Mouse (Mus musculus) bone marrow macrophage, adult 2 months (primary cell): ENCODE measurements around the gene Psma1. TPM values are rescaled to one million over a fixed set of nuclear protein-coding genes. Genes with fewer than 3 reads are reported as not detected.

Experiments used
- H3K27ac ChIP-seq: 2 replicates; pipeline ENCODE4 v1.5.1; 2012; ENCODE audit warnings: low read depth, low read length; ENCODE audit not compliant: insufficient read depth
- H3K4me1 ChIP-seq: 2 replicates; pipeline ENCODE4 v1.6.1; 2012; ENCODE audit warnings: low read length; ENCODE audit not compliant: control insufficient read depth, insufficient read depth
- H3K4me3 ChIP-seq: 2 replicates; pipeline ENCODE4 v1.5.1; 2012; ENCODE audit warnings: mild to moderate bottlenecking, low read length, moderate library complexity; ENCODE audit not compliant: insufficient read depth
- CTCF ChIP-seq: IDR thresholded peaks from 2 replicates; pipeline ENCODE4 v1.5.1; 2012; ENCODE audit warnings: low read depth, mild to moderate bottlenecking, low read length, moderate library complexity
- POLR2A ChIP-seq: IDR thresholded peaks from 2 replicates; pipeline ENCODE4 v1.6.1; 2012; ENCODE audit warnings: mild to moderate bottlenecking, low read depth, low read length, borderline replicate concordance
- polyA plus RNA-seq: library from polyadenylated mRNA; stranded (reverse); fragments of >200 nt; gene quantifications from 2 replicates; pipeline ENCODE4 v1.2.4, GENCODE M21; 2012; ENCODE audit not compliant: missing spikeins, insufficient read depth, insufficient read length

Psma1 gene
- polyA plus RNA-seq, 1 experiment = 158 TPM

DNA sequence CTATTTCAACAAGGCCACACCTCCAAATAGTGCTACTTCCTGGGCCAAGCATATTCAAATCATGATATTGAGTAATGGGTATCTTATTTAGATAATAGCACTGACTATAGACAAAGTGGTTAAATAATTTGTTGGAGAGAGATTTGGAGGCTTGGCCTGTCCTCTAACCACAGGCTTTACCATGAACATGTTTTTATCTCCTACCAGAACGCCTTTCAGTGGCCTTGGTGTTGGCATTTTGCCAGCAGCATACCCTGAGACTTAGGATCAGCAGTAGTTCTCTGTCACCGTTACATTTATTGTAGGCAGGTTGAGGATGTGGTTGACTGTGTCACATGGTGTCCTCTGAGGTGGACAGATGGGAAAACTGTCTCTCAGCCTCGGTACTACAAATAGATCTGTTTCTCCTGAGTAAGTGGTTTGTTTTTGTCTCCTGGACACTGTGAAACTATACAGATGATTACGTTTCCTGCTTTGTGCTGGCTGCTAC, 25.4 kb upstream of the Psma1 start:
- Histone ChIP-seq H3K4me1 (peaks cover 23% of the 10 kb centered on the region), H3K4me3 (no peak overlapping the region), H3K27ac (peak overlapping the region; percentile 31; the same call in 1 of the 2 replicates)
- no peak for TF ChIP-seq CTCF
- TF ChIP-seq POLR2A = no peak

- Histone ChIP-seq H3K4me1 (peaks cover 23% of the 10 kb centered on the region), H3K27ac (no peak overlapping the region), H3K4me3 (no peak overlapping the region)
- TF ChIP-seq POLR2A (no peak), CTCF (no peak)
Observed at GRCm38 (mm10) chr7:114300782-114301181, 24.9 kb upstream of the Psma1 start.

GRCm38 (mm10) chr7:114299247-114299646, 23.3 kb upstream of the Psma1 start:
- no peak overlapping the region for H3K27ac ChIP-seq
- H3K4me3 ChIP-seq = no peak overlapping the region
- TF ChIP-seq POLR2A (no peak), CTCF (no peak)
- peaks cover 17% of the 10 kb centered on the region for H3K4me1 ChIP-seq

DNA sequence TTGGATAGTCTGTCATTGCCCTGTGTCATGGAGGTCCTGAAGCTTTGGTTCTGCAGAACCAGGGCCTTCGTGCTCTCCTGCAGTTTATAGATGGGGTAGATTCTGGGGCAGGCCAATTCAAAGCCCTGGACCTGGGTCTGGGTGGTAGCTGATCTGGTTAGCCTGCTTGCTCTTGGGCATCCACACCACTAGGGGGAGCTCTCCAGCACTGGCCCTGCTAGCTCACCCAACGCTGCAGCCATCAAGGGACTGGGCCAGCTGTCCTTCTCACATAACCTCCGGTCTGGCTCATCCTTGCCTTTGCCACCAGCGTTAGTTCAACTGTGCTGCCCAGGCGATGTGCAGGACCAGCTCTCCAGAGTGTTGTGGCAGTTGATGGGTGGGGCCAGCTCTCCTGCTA, 18.8 kb upstream of the Psma1 start:
- Histone ChIP-seq H3K4me1 (peaks cover 23% of the 10 kb centered on the region), H3K4me3 (no peak overlapping the region), H3K27ac (no peak overlapping the region)
- no peak for TF ChIP-seq POLR2A
- peak; percentile 39; the same call in 1 of the 2 replicates for TF ChIP-seq CTCF

DNA sequence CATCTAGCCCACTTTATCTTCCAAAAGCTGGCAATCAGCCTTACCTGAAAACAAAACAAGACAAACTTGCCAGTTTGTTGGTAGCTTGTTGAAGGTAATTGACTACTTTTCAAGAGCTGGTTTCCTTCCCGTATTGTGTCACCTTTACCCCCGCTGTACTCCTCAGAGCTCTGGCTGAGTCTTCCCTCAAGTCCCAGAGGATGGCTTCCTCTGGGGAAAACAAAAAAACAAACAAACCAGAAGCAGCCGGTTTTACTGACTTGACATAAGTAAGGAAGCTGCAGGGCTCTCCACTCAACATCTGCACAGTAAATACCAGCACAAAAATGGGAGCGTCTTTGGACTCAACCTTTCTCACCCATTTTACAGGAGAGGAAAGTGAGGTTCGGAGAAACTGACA, 18.0 kb upstream of the Psma1 start:
- no peak overlapping the region for H3K27ac ChIP-seq

GRCm38 (mm10) chr7:114292501-114292971, 16.6 kb upstream of the Psma1 start:
- TF ChIP-seq POLR2A (no peak), CTCF (no peak)
- Histone ChIP-seq H3K4me1 (peaks cover 23% of the 10 kb centered on the region), H3K27ac (peak overlapping the region; percentile 96), H3K4me3 (peak overlapping the region; percentile 61)

More for the DNA sequence above, 18.0 kb upstream of the Psma1 start:
- Histone ChIP-seq H3K4me1 (peaks cover 23% of the 10 kb centered on the region), H3K4me3 (no peak overlapping the region)
- TF ChIP-seq CTCF = no peak
- no peak for TF ChIP-seq POLR2A

GRCm38 (mm10) chr7:114291461-114292335, 15.8 kb upstream of the Psma1 start:
- TF ChIP-seq POLR2A (no peak), CTCF (no peak)
- H3K4me3 ChIP-seq = no peak overlapping the region
- peaks cover 23% of the 10 kb centered on the region for H3K4me1 ChIP-seq
- peak overlapping the region; percentile 96 for H3K27ac ChIP-seq

DNA sequence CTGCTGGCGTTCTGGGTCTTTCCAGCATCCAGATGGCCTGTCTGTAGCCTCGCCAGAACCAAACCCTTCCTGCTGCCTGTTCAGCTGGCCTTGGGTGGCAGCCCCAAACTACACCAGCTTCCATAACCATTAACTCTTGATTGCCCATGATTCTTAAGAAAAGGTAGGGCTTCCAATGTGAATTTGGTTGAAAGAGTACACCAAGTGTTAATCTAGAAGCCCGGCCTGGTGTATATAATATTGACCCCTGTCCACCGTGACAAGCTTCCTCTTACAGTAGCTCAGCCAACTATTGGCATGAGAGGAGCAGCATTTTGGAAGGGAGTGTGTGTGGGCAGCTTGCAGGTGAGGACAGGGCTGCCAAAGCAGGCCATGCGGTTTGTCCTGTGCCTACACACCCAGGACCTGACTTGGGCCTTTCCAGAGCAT, 14.2 kb upstream of the Psma1 start:
- H3K27ac ChIP-seq = no peak overlapping the region
- no peak for TF ChIP-seq CTCF
- no peak for TF ChIP-seq POLR2A
- H3K4me1 ChIP-seq = peaks cover 23% of the 10 kb centered on the region
- no peak overlapping the region for H3K4me3 ChIP-seq

DNA sequence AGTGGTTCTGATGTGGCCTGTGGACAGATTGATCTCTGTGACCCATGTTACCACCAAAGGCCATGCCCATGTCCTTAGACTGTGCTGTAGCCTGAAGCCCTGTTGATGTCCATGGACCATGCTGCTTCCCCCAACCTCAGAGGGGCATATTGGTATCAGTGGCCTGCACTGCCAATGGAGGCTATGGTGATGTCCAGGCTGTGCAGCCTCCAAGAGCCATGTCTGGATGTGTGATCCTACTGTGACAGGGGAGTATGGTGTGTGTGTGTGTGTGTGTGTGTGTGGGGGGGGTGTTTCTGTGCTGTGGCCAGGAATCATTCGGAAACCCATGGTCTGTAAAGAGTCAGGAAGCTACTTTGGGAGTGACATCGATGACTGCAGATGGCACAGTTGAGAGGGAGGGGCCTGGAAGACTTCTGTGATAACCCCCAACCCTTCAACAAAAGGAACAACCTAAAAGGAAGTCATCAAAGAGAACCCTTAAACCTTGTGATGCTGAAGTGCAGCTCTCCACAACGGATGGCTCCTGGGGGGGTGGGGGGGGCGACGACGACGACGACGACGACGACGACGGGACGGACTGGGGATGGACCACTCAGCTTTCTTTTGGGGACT, 8.5 kb upstream of the Psma1 start:
- H3K27ac ChIP-seq = no peak overlapping the region
- no peak overlapping the region for H3K4me3 ChIP-seq
- TF ChIP-seq POLR2A (no peak), CTCF (no peak)
- no peaks in the 10 kb centered on the region for H3K4me1 ChIP-seq

DNA sequence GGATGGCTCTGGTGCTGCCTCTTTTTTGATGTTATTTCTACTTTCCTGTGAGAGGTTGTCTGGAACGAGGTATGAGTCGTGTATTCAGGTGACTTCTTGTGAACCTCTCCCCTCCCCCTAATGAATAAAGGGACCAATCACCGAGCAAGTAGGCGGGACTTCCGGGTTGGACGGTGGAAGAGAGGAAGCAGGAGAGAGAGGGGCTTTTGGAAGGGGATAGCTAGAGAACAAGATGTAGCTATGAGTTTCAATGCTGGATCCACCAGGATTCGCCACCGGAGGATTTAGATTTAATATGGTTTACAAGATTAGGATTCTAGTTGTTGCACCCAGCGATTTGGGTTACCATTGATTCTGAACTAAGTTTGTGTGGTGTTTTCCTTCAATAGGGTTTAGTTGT, 7.1 kb upstream of the Psma1 start:
- no peak overlapping the region for H3K27ac ChIP-seq
- H3K4me1 ChIP-seq = no peaks in the 10 kb centered on the region
- TF ChIP-seq POLR2A (no peak), CTCF (no peak)
- H3K4me3 ChIP-seq = no peak overlapping the region
